Mouse (Mus musculus): ENCODE results near the gene Parp11. TPM values are rescaled to one million over a fixed set of nuclear protein-coding genes. Genes with fewer than 3 reads are reported as not detected.

Parp11 gene
- polyA plus RNA-seq, 1 experiment from 2014 or later, result 10.6 TPM

DNA sequence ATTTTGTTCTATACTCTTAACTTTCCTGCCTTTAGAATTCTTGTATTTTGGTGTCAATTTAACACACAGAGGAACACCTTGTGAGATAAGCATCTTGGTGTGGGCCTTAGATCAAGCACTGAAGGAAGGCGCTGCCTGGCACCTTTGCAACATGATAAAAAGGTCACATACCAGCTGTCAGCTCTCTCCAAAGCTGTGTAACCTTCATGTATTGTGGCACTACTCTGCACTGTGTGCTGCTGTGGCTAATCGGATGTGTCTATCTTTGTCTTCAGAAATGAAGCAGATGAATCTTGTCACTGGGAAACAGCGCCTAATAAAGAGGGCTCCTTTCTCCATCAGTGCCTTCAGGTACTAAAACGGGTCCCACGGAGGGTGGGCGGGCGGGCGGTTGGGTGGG is 27.3 kb downstream of the Parp11 start:
- 87% methylated on average over 8 of the region's 8 CpGs for WGBS

DNA sequence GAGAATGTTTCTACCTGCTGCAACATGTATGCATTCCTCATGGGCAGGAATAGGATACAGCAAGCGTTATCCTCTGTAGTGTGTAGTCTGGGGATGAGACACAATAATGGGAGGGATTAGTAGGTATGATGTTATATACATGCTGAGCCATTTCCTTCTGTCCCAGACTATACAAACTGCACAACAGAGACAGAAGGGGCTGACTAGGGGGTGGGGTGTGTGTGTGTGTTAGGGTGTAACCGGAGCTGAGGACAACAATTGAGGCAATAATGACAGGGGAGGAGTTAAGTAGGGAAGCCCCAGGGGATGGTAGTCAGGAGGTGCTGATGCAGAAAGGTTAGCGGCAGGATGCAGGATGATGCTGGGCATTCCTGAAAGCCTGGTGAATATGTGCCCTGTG is 28.6 kb downstream of the Parp11 start:
- peaks cover 12% of the 10 kb centered on the region for H3K36me3 ChIP-seq (ENCODE audit: insufficient read depth, low read length)
- WGBS, result 79% methylated on average over 3 of the region's 3 CpGs
- no peak overlapping the region for H3K4me2 ChIP-seq (replicated peaks; ENCODE audit: low read depth, low read length)
- no peak for DNase-seq (ENCODE audit: low spot score)
- no peak overlapping the region for H3K27ac ChIP-seq (ENCODE audit: low read length)
- TF ChIP-seq EP300 (IDR thresholded peaks at IDR 0.05) (no peak), CTCF (IDR thresholded peaks at IDR 0.05) (no peak)
- H3K4me1 ChIP-seq (ENCODE audit: insufficient read depth, low read depth, low read length), result no peaks in the 10 kb centered on the region
- no peak overlapping the region for H3K4me3 ChIP-seq (ENCODE audit: low read depth, low read length)
- ATAC-seq, result no peak
- H3K27me3 ChIP-seq (replicated peaks; ENCODE audit: insufficient read depth, low read length), result no peaks in the 10 kb centered on the region
- H3K9me3 ChIP-seq (ENCODE audit: low read length), result no peaks in the 10 kb centered on the region
- H3K9ac ChIP-seq (replicated peaks; ENCODE audit: low read depth), result no peak overlapping the region

More for the DNA sequence above, 27.3 kb downstream of the Parp11 start:
- no peaks in the 10 kb centered on the region for H3K27me3 ChIP-seq (replicated peaks; ENCODE audit: insufficient read depth, low read length)
- peaks cover 9% of the 10 kb centered on the region; the same call in 1 of the 2 replicates for H3K36me3 ChIP-seq (ENCODE audit: insufficient read depth, low read length)
- ATAC-seq, result no peak
- H3K4me2 ChIP-seq (replicated peaks; ENCODE audit: low read depth, low read length), result no peak overlapping the region
- H3K9ac ChIP-seq (replicated peaks; ENCODE audit: low read depth), result no peak overlapping the region
- no peaks in the 10 kb centered on the region for H3K9me3 ChIP-seq (ENCODE audit: low read length)
- no peak for DNase-seq (ENCODE audit: low spot score)
- H3K4me3 ChIP-seq (ENCODE audit: low read depth, low read length), result no peak overlapping the region
- TF ChIP-seq EP300 (IDR thresholded peaks at IDR 0.05), result no peak
- TF ChIP-seq CTCF (IDR thresholded peaks at IDR 0.05), result no peak
- H3K27ac ChIP-seq (ENCODE audit: low read length), result no peak overlapping the region
- no peaks in the 10 kb centered on the region for H3K4me1 ChIP-seq (ENCODE audit: insufficient read depth, low read depth, low read length)

DNA sequence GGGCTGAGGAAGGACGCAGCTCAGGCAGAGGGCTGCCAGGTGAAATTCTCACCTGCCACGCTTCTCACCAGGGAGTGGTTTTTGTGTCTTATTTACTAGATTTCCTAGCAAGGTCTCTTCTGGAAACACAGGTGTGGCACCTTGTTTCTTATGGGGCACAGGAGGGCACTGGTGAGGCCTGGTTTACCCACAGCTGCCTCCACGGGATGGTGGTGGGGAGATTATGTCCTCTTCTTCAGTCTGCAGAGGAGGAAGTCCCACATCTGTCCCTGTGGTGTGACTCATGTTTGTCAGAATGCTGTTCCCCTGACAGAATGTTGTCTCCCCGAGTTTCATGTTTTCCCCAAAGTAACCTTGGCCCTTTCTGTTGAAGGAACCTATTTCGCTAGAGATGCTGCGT is 44.4 kb downstream of the Parp11 start:
- Histone ChIP-seq H3K4me3 (ENCODE audit: low read depth, low read length) (no peak overlapping the region), H3K9ac (replicated peaks; ENCODE audit: low read depth) (no peak overlapping the region), H3K27ac (ENCODE audit: low read length) (no peak overlapping the region), H3K9me3 (ENCODE audit: low read length) (no peaks in the 10 kb centered on the region), H3K36me3 (ENCODE audit: insufficient read depth, low read length) (peaks cover 12% of the 10 kb centered on the region; the same call in 1 of the 2 replicates), H3K4me1 (ENCODE audit: insufficient read depth, low read depth, low read length) (no peaks in the 10 kb centered on the region), H3K27me3 (replicated peaks; ENCODE audit: insufficient read depth, low read length) (no peaks in the 10 kb centered on the region), H3K4me2 (replicated peaks; ENCODE audit: low read depth, low read length) (no peak overlapping the region)
- no peak for TF ChIP-seq EP300 (IDR thresholded peaks at IDR 0.05)
- TF ChIP-seq CTCF (IDR thresholded peaks at IDR 0.05), result no peak
- ATAC-seq (no peak), DNase-seq (ENCODE audit: low spot score) (no peak)
- 82% methylated on average over 6 of the region's 6 CpGs for WGBS

DNA sequence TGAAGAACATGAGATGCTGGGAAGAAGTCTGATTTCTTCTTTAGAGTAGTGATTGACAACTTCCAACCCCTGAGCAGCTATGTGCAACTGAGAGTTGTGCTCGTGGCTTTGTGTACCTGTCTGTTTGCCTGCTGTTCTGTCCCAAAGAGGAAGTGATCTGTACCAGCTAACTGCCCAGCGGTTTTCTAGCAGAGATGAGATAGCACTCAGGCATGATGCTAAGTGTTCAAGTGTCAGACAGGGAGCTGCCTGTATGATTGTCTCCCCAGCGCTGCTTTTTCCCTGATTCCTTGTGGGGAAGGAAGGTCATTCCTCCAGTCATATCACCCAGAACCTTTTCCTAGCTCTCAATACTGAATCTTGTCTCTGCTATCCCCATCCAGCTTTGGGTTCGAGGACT is 45.9 kb downstream of the Parp11 start:
- ATAC-seq (no peak), DNase-seq (ENCODE audit: low spot score) (no peak)
- TF ChIP-seq EP300 (IDR thresholded peaks at IDR 0.05) (no peak), CTCF (IDR thresholded peaks at IDR 0.05) (no peak)
- no peaks in the 10 kb centered on the region for H3K27me3 ChIP-seq (replicated peaks; ENCODE audit: insufficient read depth, low read length)
- H3K27ac ChIP-seq (ENCODE audit: low read length), result no peak overlapping the region
- H3K4me3 ChIP-seq (ENCODE audit: low read depth, low read length), result no peak overlapping the region
- H3K4me2 ChIP-seq (replicated peaks; ENCODE audit: low read depth, low read length), result no peak overlapping the region
- peaks cover 12% of the 10 kb centered on the region; the same call in 1 of the 2 replicates for H3K36me3 ChIP-seq (ENCODE audit: insufficient read depth, low read length)
- no peak overlapping the region for H3K9ac ChIP-seq (replicated peaks; ENCODE audit: low read depth)
- no peaks in the 10 kb centered on the region for H3K9me3 ChIP-seq (ENCODE audit: low read length)
- 86% methylated on average over 4 of the region's 4 CpGs for WGBS
- no peaks in the 10 kb centered on the region for H3K4me1 ChIP-seq (ENCODE audit: insufficient read depth, low read depth, low read length)

DNA sequence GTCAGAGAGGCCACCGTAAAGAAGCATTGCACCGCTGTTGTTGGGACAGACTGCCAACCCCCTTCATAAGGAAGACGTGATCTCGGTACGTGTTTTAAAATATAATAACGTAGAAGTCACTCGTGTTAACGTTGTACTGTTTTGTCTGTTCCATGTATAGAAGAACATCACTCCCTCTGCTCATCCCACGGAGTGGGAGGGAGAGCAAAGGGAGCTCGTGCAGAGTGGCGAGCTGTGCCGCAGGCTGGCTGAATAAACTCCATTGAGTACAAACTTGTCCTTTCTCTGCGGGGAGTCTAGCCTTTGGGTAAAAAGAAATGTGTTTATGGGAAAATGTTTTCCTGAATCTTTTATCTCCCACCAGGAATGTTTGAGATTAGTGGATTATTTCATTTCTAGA is 47.1 kb downstream of the Parp11 start:
- 82% methylated on average over 13 of the region's 13 CpGs for WGBS
- H3K4me3 ChIP-seq (ENCODE audit: low read depth, low read length), result no peak overlapping the region
- DNase-seq (ENCODE audit: low spot score), result no peak

DNA sequence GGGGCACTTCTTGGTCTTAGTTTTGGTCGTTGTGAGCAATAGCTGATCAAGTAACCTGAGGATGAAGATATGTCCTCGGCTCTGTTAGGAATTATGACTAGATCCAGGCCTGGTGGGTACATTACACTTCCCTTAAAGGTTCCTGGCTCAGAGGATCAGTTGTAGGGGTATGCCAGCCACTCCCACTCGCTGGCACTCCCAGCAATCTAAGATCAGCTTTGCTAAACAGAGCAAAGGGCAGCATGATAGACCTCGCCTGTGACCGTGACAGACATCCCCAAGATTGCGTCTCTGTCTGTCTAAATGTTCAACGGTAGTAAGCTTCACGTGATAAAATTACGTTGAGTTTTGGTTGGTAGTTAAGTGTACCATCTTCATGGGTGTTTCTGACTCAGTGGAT is 47.7 kb downstream of the Parp11 start:
- H3K36me3 ChIP-seq (ENCODE audit: insufficient read depth, low read length), result peaks cover 12% of the 10 kb centered on the region; the same call in 1 of the 2 replicates
- no peak for DNase-seq (ENCODE audit: low spot score)
- H3K9ac ChIP-seq (replicated peaks; ENCODE audit: low read depth), result no peak overlapping the region
- H3K9me3 ChIP-seq (ENCODE audit: low read length), result no peaks in the 10 kb centered on the region
- WGBS, result 90% methylated on average over 9 of the region's 9 CpGs
- no peak for TF ChIP-seq EP300 (IDR thresholded peaks at IDR 0.05)
- TF ChIP-seq CTCF (IDR thresholded peaks at IDR 0.05), result no peak
- no peak overlapping the region for H3K4me3 ChIP-seq (ENCODE audit: low read depth, low read length)
- H3K4me1 ChIP-seq (ENCODE audit: insufficient read depth, low read depth, low read length), result no peaks in the 10 kb centered on the region
- no peak overlapping the region for H3K27ac ChIP-seq (ENCODE audit: low read length)
- H3K27me3 ChIP-seq (replicated peaks; ENCODE audit: insufficient read depth, low read length), result no peaks in the 10 kb centered on the region
- no peak overlapping the region for H3K4me2 ChIP-seq (replicated peaks; ENCODE audit: low read depth, low read length)
- ATAC-seq, result no peak

More for the DNA sequence above, 47.1 kb downstream of the Parp11 start:
- Histone ChIP-seq H3K9me3 (ENCODE audit: low read length) (no peaks in the 10 kb centered on the region), H3K27ac (ENCODE audit: low read length) (no peak overlapping the region), H3K9ac (replicated peaks; ENCODE audit: low read depth) (no peak overlapping the region), H3K36me3 (ENCODE audit: insufficient read depth, low read length) (peaks cover 12% of the 10 kb centered on the region; the same call in 1 of the 2 replicates), H3K4me2 (replicated peaks; ENCODE audit: low read depth, low read length) (no peak overlapping the region), H3K4me1 (ENCODE audit: insufficient read depth, low read depth, low read length) (no peaks in the 10 kb centered on the region), H3K27me3 (replicated peaks; ENCODE audit: insufficient read depth, low read length) (no peaks in the 10 kb centered on the region)
- ATAC-seq, result no peak
- no peak for TF ChIP-seq CTCF (IDR thresholded peaks at IDR 0.05)
- no peak for TF ChIP-seq EP300 (IDR thresholded peaks at IDR 0.05)

DNA sequence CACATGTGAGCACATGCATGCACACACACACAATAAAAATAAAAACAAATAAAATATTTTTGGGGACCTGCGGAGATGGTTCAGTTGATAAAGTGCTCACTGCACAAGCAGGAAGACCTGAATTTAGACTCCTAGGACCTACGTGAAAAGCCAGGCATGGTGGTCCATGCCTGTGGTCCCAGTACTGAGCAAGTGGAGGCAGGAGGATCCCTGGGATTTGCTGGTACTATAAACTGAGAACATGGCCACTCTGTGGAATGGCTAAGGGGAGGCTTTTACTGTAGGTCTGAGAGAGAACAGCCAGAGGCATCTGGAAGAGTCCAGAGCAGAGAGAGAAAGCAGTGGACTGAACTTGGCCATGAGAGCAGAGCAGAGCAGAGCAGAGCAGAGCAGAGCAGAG is 48.6 kb downstream of the Parp11 start:
- no peak for DNase-seq (ENCODE audit: low spot score)
- no peak for ATAC-seq
- TF ChIP-seq EP300 (IDR thresholded peaks at IDR 0.05), result no peak
- Histone ChIP-seq H3K27me3 (replicated peaks; ENCODE audit: insufficient read depth, low read length) (no peaks in the 10 kb centered on the region), H3K9ac (replicated peaks; ENCODE audit: low read depth) (no peak overlapping the region), H3K9me3 (ENCODE audit: low read length) (no peaks in the 10 kb centered on the region), H3K4me2 (replicated peaks; ENCODE audit: low read depth, low read length) (no peak overlapping the region), H3K27ac (ENCODE audit: low read length) (no peak overlapping the region), H3K4me1 (ENCODE audit: insufficient read depth, low read depth, low read length) (no peaks in the 10 kb centered on the region), H3K36me3 (ENCODE audit: insufficient read depth, low read length) (peaks cover 6% of the 10 kb centered on the region; the same call in 1 of the 2 replicates), H3K4me3 (ENCODE audit: low read depth, low read length) (no peak overlapping the region)
- whole genome bisulfite sequencing, result 87% methylated on average over 2 of the region's 2 CpGs

All from lung, postnatal 0 days (tissue).